Mouse (Mus musculus) brain, adult 2 months (tissue): Measurements from ENCODE around the gene Wdr83.

Experiments
- DNase-seq: peaks from one replicate; pipeline ENCODE4 v3.0.0; 2011; ENCODE audit warnings: low read depth, low spot score

Gene Wdr83

DNA sequence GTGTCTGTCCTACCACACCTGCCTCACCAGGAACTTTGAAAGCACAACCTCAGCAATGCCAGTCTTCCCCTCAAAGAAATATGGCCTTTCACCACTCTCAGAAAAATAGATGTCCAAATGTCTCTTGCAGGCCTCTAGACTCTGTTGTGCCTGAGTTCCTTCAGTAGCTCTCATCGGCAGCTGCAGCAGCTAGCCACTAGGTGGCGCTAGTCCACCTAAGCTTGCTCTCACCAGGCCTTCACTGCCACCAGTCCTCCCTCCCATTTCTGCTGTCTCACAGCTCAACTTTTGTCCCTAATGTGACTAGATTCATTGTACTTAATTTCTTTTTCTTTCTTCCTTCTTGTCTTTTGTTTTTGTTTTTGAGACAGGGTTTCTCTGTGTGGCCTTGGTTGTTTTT lies 4.1 kb downstream of the Wdr83 start:
- peak; percentile 95 for DNase-seq

DNA sequence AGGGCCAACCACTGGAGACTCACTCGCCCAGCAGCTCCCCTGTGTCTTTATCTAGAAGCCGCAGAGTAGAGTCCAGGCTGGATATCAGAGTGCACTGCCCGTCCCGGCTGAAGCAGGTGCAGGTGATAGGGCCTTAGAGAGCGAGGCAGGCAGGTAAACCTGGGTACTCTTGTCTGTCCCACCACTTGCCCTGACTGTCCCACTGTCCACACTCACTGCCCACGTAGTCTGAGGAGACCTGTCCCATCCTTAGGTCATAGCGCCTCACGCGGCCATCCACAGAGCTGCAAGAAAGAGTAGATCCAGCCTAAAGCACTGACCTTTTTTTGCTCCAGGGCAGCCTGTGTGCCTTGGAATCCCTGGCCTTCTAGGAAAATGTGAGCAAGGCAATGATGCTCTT lies 5.1 kb downstream of the Wdr83 start:
- peak; percentile 43 for DNase-seq

DNA sequence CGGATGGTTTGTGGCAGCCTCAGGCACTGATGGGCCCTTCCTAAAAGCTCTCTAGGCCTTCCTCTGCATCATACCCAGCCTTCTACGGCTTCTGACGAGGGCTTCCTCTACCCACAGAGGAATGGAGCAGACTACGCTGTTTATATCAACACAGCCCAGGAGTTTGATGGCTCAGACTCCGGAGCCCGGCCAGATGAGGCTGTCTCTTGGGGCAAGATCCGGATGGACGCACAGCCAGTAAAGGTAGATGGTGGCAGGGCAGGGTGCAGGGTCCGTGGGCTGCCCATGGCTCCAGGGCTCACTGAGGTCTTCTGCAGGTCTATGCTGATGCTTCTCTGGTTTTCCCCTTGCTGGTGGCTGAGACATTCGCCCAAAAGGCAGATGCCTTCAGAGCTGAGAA lies 6.5 kb downstream of the Wdr83 start:
- no peak for DNase-seq

DNA sequence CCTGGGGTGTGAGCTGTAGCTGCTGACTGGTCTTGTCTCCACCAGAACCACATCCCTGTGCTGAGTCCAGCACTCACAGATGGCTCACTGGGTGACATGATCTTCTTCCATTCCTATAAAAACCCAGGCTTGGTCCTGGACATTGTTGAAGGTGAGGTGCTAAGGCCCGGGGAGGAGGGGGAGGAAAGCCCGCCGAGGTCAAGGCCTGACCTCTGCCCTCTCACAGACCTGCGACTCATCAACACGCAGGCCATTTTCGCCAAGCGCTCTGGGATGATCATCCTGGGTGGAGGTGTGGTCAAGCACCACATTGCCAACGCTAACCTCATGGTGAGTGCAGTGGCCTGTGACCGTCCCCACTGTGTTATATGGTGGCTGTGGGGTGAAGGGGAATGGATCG lies 6.9 kb downstream of the Wdr83 start:
- no peak for DNase-seq

DNA sequence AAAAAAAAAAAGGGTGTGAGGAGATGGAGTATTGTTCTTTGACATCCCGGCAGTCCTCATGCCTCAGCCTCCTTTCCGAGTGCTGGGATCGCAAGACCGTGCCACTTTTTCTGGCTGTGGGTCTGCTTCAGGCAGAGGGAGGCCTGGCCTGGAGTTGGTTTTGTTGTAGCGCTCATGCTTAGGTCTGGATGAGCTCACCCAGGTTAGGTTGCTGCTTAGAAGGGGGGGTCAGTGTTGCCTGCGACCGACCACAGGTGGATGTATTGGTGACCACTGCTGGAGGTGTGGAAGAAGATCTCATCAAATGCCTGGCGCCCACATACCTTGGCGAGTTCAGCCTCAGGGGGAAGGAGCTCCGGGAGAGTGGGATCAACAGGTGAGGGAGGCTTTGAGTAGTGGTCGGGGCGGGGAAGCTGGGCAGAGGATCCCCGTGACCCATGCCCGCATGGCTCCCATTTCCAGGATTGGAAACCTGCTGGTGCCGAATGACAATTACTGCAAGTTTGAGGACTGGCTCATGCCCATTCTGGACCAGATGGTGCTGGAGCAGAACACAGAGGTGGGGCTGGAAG lies 8.0 kb downstream of the Wdr83 start:
- no peak for DNase-seq

DNA sequence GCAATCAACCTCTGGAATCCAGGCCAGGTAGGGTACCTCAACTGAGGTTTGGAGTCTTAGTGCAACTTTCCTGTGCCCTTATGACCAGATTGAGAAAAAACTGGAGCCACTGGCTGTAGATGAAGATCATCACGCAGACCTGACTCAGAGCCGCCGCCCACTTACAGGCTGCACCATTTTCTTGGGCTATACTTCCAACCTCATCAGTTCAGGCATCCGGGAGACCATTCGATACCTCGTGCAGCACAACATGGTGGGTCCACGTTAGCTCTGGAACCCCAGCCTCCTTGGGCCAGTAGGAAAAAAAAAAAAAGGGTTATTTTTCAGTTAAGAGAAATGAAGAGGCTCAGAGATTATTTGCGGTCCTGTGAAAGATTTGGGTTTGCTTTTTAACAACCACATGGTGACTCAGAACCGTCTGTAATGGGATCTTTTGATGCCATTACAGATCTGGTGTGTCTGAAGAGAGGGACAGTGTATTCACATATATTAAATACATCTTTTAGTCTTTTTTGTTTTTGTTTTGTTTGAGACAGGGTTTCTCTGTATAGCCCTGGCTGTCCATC lies 8.7 kb downstream of the Wdr83 start:
- DNase-seq = peak; percentile 47

DNA sequence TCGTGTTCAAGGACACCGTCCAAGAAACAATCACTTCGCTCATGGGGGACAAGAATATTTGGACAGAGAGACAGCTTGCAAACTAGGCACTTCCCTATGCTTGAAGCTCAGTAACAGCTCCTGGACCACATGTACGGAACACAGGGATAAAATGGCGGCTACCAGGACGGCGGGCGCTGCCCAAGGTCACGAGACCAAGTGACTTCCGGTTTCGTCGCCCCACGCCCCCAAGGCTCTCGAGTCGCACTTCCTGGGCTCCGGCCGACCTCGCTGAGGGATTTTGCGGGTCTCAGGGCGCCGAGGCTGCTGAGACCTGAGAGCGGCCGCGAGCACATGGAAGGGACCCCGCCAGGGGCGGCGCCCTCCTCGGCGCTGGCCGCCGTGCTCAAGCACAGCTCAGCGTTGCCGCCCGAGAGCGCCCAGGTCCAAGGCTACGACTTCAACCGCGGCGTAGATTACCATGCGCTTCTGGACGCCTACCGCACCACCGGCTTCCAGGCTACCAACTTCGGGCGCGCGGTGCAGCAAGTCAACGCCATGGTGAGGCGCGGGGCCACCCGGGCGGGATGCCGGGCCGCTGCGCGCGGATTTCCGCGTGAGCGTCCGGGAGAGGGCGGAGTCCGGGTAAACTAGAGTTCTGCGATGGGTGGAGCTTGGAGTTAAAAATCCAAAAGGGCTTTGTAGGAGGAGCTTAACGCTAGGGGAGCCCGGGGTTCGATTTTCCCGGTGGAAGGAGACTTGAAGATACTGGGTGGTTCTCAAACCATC lies 9.4 kb downstream of the Wdr83 start, which contains the start of gene Dhps:
Gene Dhps, plus strand, starts transcription at position 244 of the 768 bp plus-strand sequence.
- peak; percentile 97 for DNase-seq

DNA sequence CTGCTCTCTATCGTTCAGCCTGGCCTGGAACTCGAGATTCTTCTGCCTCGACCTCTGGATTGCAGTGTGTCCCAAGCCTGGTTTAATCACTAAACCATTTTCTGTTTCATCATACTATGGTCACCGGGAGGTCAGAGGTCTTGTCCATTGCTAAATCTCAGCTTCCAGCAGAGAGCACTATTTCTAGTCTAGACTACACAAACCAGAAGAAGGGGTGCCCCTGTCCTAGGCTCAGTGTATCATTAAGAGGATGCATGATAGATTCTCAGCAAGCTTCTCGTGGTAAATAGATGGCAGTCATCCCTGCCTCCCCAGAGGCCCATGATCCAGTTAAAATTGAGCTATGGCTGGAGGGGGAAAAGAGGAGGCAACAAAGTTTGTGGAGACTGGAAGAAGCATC lies 10.1 kb downstream of the Wdr83 start:
- no peak for DNase-seq

DNA sequence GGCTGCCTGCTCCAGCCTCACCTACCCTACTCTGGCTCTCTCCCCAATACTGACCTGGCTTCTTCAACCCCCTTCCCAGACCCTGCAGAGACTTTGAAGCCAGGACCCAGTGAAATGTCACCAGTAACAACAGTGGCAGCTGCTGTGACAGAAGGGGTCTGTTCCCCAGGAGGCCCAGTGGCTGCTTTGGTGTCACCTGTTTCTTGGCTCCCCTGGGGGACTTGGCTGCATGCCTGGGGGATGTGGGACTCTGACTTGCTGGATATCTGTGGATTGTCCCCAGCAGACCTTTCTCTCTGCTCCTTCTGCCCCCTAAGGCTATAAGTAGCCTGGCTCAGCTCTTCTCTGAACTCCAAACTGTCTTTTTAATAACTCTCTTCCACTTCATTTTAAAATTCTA lies 13.1 kb downstream of the Wdr83 start, which contains the start of gene Gm5741:
Gene Gm5741, minus strand, starts transcription at position 1 of the 400 bp plus-strand sequence.
- DNase-seq = no peak

DNA sequence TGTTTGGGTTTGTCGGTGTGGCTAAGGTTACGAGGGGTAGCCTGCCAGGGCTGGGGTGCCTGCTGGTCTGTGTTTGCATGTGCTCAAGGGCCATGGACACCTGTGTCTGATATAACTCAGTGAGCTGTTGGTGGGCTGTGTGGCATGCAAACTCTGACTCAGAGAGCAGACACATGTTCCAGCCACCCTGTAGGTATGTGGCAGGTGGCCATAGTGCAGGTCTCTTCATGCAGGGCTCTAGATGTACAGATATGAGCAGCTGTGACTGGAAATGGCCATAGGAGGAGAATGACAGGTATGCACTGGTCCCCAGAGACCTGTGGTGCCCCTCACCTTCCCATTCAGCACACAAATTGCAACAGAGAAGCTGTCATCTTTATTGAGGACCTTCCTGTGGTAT lies 14.0 kb downstream of the Wdr83 start:
- DNase-seq = no peak

DNA sequence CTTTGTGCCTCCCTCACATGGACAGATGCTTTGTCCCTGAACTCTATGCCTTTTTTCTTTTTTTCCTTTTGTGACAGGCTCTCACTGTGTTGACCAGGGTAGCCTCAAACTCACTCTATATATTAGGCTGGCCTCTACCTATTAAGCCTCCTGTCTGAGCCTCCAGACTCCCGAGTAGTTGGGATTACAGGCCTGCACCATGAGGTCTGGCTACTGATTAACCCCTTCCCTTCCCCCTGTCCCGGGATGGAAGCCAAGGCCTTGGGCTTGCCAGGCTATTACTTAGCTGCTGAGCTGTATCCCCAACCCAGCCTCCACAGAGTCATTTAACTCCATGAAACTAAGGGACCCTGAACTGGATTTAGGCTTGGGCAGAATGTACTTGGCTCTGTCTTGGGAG lies 15.9 kb downstream of the Wdr83 start:
- no peak for DNase-seq

DNA sequence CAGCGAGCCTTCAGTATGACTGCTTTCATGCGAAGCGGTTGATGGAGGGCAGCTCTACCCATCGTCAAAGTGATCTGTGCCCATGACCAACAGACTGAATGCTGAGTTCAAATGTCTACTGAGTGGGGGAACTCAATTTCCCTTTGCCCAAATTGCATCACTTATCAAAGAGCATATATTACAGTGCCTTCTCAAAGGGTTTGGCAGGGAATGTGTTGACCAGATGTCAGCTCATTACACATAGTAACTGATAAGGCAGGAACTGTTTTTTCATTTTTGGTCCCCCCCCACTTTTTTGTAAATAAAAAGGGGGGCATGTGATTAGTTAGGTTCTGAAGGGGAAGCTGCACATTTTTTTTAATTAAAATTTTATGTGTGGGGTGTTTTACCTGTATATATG lies 18.5 kb downstream of the Wdr83 start:
- DNase-seq = no peak

DNA sequence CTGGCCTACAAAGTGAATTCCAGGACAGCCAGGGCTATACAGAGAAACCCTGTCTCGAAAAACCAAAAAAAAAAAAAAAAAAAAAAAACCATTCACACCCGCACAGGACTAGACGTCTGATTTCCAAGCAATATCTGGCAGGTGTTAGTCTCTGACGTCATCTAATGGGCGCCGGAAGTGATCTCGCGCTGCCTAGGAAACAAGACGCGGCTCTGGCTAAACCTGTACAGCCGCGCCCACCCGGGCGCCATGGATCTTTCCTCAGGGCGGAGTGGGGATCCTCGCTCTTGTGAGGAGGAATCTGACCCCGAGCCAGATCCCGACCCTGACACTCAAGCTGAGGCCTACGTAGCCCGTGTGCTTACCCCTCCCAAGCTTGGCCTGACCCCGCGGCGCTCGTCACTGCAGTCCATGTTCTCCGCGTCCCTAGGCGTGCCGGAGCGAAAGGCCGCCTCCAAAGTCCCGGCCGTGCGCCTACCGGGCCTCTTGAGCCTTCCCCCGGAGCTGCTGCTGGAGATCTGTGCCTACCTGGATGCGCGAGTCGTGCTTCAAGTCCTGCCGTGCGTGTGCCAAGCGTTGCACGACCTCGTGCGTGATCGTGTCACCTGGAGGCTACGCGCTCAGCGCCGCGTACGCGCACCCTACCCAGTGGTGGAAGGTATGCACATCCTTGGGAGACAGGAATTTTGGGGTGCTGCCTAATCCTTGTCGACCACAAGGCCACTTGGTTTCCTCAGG lies 21.1 kb downstream of the Wdr83 start, which contains the start of gene Fbxw9:
Gene Fbxw9, plus strand, starts transcription at position 177 of the 738 bp plus-strand sequence.
- peak; percentile 98 for DNase-seq

DNA sequence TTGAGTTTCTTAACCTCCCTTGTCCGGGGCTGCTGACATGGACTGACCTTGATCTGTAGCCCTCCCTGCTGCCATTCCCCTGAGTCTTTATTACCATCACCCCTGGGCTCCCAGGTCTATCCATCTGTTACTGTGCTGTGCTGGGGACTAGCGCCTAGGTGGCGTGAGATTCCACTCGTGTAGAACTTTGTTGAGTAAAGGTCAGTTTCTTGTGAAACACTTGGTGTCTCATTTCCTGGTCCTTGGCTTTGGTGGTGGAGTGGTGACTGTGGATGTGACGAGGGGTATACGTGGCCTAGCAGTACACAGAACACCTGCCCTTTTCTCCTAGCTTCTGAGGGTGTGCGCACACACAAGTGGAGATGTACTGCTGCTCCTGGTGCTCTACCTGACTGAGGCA lies 23.7 kb downstream of the Wdr83 start:
- no peak for DNase-seq

DNA sequence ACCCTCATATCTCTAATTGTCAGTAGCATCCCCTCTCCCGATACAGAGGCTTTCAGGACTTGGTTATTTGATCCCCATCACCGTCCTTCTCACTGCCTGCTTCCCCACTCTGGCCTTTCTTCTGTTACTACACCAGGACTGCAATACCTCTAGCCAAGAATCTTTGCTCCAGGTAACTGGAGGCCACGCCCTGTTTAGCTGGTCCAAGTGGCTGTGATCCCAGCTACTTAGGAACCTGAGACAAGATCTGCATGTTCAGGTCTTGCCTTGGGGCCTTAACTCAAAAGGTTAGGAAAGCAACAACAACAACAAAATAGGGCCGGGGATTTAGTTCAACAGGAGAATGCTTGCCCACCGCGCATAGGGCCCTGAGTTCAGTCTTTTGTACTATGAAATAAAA lies 37.5 kb downstream of the Wdr83 start:
- no peak for DNase-seq

DNA sequence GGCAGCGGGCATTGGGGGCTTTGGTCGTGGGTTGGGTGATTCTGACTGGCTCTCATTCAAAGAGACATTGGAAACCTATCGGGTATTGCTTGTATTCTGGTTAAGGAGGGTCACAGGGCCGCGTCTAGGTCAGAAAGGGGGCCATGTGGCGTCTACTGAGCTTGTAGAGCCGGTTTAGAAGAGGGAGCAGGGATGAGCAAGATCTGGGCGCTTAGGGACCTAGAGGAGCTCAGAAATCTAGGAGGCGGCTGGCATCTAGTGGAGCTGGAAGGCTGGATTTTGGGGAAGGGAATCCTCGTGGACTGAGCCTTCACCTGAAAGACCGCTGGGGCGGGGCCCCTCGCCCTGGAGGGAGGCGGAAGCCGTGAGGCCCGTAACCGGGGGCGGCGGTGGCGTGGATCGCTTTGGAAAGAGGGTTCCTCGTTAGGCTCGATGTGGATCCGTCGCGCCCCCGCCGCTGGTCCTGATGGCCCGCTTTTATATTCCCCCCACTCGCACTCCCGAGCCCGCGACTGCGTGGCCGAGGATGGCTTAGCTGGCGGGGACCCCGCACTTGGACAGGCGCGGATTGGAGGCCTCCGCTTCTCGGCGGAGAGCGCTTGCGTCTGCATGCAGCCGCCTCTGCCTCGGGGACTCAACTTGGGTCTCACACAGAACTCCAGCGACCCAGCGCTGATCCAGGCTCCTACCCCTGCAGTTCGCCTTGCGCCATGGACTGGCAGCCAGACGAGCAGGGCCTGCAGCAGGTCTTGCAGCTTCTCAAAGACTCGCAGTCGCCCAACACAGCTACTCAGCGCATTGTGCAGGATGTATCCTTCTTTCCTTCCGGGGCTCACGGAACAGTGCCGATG lies 43.2 kb downstream of the Wdr83 start:
- peak; percentile 67 for DNase-seq

DNA sequence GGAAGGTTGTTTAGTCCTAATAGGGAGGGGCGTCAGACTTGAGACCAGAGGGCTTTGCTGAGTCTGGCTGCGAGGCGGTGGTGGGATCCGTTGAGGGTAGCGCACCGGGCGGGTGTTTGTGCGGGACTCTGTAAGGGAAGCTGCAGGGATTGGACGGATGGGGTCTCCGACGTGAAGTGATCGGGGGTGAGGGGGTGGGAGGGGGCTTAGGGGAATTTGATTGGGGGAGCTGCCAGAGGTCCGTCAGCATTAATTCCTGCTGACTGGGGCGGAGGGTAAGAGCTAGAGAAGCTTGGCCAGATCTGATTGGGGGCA lies 43.8 kb downstream of the Wdr83 start:
- DNase-seq = peak; percentile 30

DNA sequence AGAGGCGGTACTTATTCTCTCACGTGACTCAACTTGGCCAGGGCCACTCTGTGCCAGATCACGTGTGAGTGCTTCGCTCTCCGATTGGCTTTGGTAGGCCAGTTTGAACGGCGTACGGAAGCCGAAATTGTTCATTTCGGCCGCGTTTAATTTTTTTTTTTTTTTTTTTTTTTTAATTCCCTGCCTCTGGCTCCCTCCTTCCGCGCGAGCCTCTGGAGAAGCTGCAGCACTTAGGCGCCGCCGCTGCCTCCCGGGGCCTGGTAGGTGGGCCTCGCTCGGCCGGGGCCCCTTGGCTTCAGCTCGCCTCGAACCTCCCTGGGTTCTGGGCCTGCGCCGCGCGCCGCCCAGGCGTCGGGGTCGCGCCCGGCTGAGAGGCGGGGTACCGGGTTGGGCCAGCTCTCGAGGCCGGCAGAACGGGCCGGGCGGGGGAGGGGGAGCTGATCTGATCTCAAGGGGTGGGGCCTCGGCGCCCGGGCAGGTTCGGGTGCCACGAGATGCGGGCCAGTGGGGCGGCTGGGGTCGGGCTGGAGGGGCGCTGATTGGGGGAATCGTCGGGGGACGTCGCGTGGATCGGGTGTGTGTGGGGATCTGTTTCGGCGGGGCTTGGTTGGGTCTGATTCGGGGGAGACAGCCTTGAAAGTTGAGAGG lies 44.3 kb downstream of the Wdr83 start, which contains the start of gene Tnpo2:
Gene Tnpo2, plus strand, starts transcription at position 198 of the 648 bp plus-strand sequence.
- peak; percentile 100 for DNase-seq

DNA sequence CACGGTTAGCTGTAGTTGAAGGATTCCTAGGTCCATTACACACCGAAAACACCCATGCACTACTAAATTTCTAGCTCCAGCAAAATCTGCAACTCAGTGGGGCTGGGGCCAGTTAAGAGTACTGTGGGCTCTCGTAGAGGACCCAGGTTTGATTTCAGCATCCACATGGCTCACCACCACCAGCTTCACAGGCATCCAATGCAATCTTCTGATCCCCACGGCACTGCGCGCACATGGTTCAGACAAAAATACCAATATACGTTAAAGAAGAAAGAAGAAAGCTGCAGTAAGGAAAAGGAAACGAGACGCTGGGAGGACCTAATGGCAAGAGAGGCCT lies 44.8 kb downstream of the Wdr83 start:
- no peak for DNase-seq

DNA sequence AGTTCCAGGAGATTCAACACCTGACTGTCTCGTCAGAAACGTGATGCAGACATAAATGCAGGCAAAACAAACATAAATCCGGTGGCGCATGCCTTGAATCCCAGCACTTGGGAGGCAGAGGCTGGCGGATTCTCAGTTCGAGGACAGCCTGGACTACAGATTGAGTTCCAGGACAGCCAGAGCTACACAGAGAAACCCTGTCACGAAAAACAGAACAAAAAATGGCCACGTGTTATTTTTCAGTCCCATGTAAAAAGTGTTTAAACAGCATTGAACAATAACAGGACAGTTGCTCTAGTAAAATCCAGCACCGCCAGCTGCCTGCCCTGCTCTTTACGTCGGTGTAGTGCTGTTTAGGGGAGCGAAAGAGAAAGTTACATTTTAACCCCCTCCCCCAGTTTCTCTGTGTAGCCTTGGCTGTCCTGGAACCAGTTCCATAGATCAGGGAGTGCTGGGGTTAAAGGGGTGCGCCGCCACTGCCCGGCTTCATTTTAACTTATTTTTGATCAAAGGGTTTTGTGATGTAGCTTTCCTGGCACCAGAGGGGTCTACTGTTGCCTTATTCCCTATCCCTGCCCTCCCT lies 45.3 kb downstream of the Wdr83 start:
- DNase-seq = peak; percentile 32
